In the genomic region with DNA sequence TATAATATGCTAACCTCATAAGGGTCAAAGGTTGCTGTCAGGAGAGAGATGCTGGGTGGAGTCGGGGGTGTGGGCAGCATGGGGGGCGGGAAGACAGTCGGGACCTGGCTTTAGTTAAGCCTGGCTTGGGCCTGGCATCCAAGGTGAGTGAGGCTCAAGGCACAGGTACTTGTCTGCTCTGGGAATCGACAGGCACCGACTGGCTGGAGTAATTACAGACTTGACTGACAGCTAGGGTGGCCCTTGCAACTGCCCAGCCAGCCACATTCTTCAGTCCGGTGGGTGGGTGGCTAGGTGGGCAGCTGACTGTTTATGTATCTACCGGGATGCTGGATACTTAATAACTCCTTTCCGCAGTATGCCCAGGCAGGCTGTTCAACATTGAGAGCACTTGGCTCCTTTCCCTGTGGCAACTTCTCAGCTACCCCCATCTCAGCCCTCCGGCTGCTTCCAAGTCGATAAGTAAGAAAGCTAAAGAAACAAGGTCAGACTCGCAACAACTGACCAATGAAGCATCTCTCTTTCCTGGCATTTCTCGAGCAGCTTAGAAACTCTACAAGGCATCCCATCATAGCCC, we compare ENCODE assay signal across 28 mouse cellular contexts. TPM values are rescaled to one million over a fixed set of nuclear protein-coding genes. Genes with fewer than 3 reads are reported as not detected.
A peak's percentile ranks its signal among the peaks of the same experiment; 100 is the strongest.
DNase-seq lines count a peak whose midpoint lies in the region; ATAC-seq and TF ChIP-seq lines count a peak whose summit lies in the region.
"Had no signal": no experiment of that assay in that cellular context is flagged by ENCODE, and none has a peak within 500 bp of the region (broad histone marks: within the 10 kb centered on the region; RNA-seq: fewer than 3 reads in every experiment).

No protein-coding gene starts in this region.

- no peak for ATAC-seq in lung, postnatal 0 days
- ATAC-seq: activated CD4-positive, CD25-positive, alpha-beta regulatory T cell, adult 4 months; forebrain, embryonic 16.5 days; intestine, postnatal 0 days; midbrain, embryonic 16.5 days had no signal

- TF ChIP-seq CTCF in lung, postnatal 0 days (IDR thresholded peaks at IDR 0.05): no peak
- no peak for TF ChIP-seq CTCF in small intestine, adult 2 months (IDR thresholded peaks at IDR 0.05; ENCODE audit: extremely low read depth, insufficient read length, insufficient replicate concordance, low read depth, low read length)

- H3K4me1 ChIP-seq in lung, postnatal 0 days (ENCODE audit: insufficient read depth, low read depth, low read length): no peaks in the 10 kb centered on the region
- peaks cover 53% of the 10 kb centered on the region for H3K4me1 ChIP-seq in small intestine, adult 2 months (ENCODE audit: control insufficient read depth, insufficient read depth, insufficient read length, low read length)
- H3K4me1 ChIP-seq: neural tube, embryonic 12.5 days had no signal

- H3K9ac ChIP-seq in lung, postnatal 0 days (replicated peaks; ENCODE audit: low read depth): no peak overlapping the region
- H3K9ac ChIP-seq: embryonic facial prominence, embryonic 12.5 days; heart, embryonic 13.5 days; hindbrain, embryonic 14.5 days; limb, embryonic 13.5 days; lung, embryonic 15.5 days; neural tube, embryonic 12.5 days had no signal

- no peak overlapping the region for H3K4me2 ChIP-seq in lung, postnatal 0 days (replicated peaks; ENCODE audit: low read depth, low read length)
- H3K4me2 ChIP-seq: embryonic facial prominence, embryonic 12.5 days; heart, embryonic 13.5 days; hindbrain, embryonic 14.5 days; limb, embryonic 13.5 days; liver, embryonic 11.5 days; lung, embryonic 15.5 days; neural tube, embryonic 12.5 days had no signal

- WGBS in lung, postnatal 0 days: 60% methylated on average over 12 of the region's 12 CpGs
- WGBS in small intestine, adult 2 months: 28% methylated on average over 12 of the region's 12 CpGs

- TF ChIP-seq EP300 in lung, postnatal 0 days (IDR thresholded peaks at IDR 0.05): no peak

- no peak overlapping the region for H3K4me3 ChIP-seq in lung, postnatal 0 days (ENCODE audit: low read depth, low read length)
- peak overlapping the region; percentile 44 for H3K4me3 ChIP-seq in small intestine, adult 2 months (ENCODE audit: low read depth, low read length)
- H3K4me3 ChIP-seq: embryonic facial prominence, embryonic 12.5 days; forebrain, embryonic 10.5 days; gastrocnemius, adult 2 months; heart, adult 2 months; heart, embryonic 13.5 days; limb, embryonic 13.5 days; lung, embryonic 15.5 days; myocyte; neural tube, embryonic 12.5 days had no signal

- no peaks in the 10 kb centered on the region for H3K9me3 ChIP-seq in lung, postnatal 0 days (ENCODE audit: low read length)
- H3K9me3 ChIP-seq: embryonic facial prominence, embryonic 12.5 days; forebrain, embryonic 10.5 days; heart, embryonic 13.5 days; limb, embryonic 13.5 days; lung, embryonic 15.5 days; neural tube, embryonic 12.5 days had no signal

- no peaks in the 10 kb centered on the region for H3K36me3 ChIP-seq in lung, postnatal 0 days (ENCODE audit: insufficient read depth, low read length)
- peaks cover 7% of the 10 kb centered on the region for H3K36me3 ChIP-seq in small intestine, adult 2 months (ENCODE audit: control insufficient read depth, insufficient read depth, low read length)
- H3K36me3 ChIP-seq: embryonic facial prominence, embryonic 12.5 days; forebrain, embryonic 10.5 days; heart, embryonic 13.5 days; limb, embryonic 13.5 days; lung, embryonic 15.5 days; neural tube, embryonic 12.5 days had no signal

- DNase-seq in cerebellum, postnatal 10 days: peak; percentile 46 to 48
- DNase-seq in cerebellum, adult 8-10 months: no peak
- peak; percentile 9 for DNase-seq in lung, postnatal 0 days (ENCODE audit: low spot score)
- no peak for DNase-seq in lung, postnatal 10 days
- peak; percentile 53 for DNase-seq in kidney, postnatal 10 days
- no peak for DNase-seq in retina, embryonic 14.5 days (ENCODE audit: low spot score)
- no peak for DNase-seq in heart, adult 8-10 months (ENCODE audit: low spot score)
- DNase-seq: adrenal gland, adult 2 months; gastrocnemius, adult 2 months; gastrocnemius, postnatal 36 days; heart, adult 2 months; heart, postnatal 10 days; right cerebral cortex, postnatal 4 days; thymus, postnatal 25 days had no signal

- H3K27ac ChIP-seq in lung, postnatal 0 days (ENCODE audit: low read length): no peak overlapping the region
- H3K27ac ChIP-seq in small intestine, adult 2 months (ENCODE audit: insufficient read depth, low read depth, low read length): peak overlapping the region; percentile 91
- H3K27ac ChIP-seq: embryonic facial prominence, embryonic 12.5 days; forebrain, embryonic 10.5 days; gastrocnemius, adult 2 months; heart, adult 2 months; heart, embryonic 13.5 days; hindbrain, embryonic 14.5 days; limb, embryonic 13.5 days; lung, embryonic 15.5 days; neural tube, embryonic 12.5 days had no signal

- TF ChIP-seq POLR2A in small intestine, adult 2 months (IDR thresholded peaks at IDR 0.05; ENCODE audit: low read depth, low read length): peak; percentile 37; the same call in 1 of the 2 replicates

- no peaks in the 10 kb centered on the region for H3K27me3 ChIP-seq in lung, postnatal 0 days (replicated peaks; ENCODE audit: insufficient read depth, low read length)
- no peaks in the 10 kb centered on the region for H3K27me3 ChIP-seq in small intestine, adult 2 months (ENCODE audit: control insufficient read depth, insufficient read depth, low read length)
- H3K27me3 ChIP-seq: embryonic facial prominence, embryonic 12.5 days; lung, embryonic 15.5 days had no signal

RNA-seq across cellular contexts. Expression of a gene that starts 10.0 kb away (rescaled TPM):
- 2.6 TPM in 2 replicates for polyA plus RNA-seq in lung, postnatal 0 days (2015; fragmentation: Nextera tagmentation; extraction: Ambion mirVana)
- polyA plus RNA-seq in small intestine, adult 2 months (2012; rRNA removed): 100 and 151 TPM in 2 replicates
- total RNA-seq in heart, adult 8-10 months (2022): 1 to 10 TPM in 3 of 4 experiments, under 1 TPM in 1; 0.98 to 1.6 (median 1.4) TPM
- polyA plus RNA-seq: forebrain, embryonic 16.5 days had no signal

RNA-seq across cellular contexts. Expression of a gene that starts 56.1 kb away (rescaled TPM):
- polyA plus RNA-seq in lung, postnatal 0 days (2015; fragmentation: Nextera tagmentation; extraction: Ambion mirVana): 43.2 and 52.1 TPM in 2 replicates
- polyA plus RNA-seq in small intestine, adult 2 months (2012; rRNA removed): 21.3 and 29.9 TPM in 2 replicates
- total RNA-seq in heart, adult 8-10 months (2022): 10 to 100 TPM; 22.9 to 29.0 (median 26.5) TPM

Comparison
In these comparisons a context has a peak if more than half of its experiments do, and no peak if none do; other contexts are left out.
1. DNase-seq: peak in cerebellum, postnatal 10 days (2 of 2), lung, postnatal 0 days (single experiment) and kidney, postnatal 10 days (single experiment); none in cerebellum, adult 8-10 months (single experiment), lung, postnatal 10 days (single experiment), retina, embryonic 14.5 days (single experiment) and heart, adult 8-10 months (single experiment).
2. RNA of a gene that starts 10.0 kb away (polyA plus RNA-seq): 100 to 151 TPM in small intestine, adult 2 months; 2.6 TPM in lung, postnatal 0 days; every median in the first group is over 10 times any median in the second.